Mouse (Mus musculus) kidney, embryonic 15.5 days (tissue): Measurements from ENCODE around the gene Sde2. TPM values are rescaled to one million over a fixed set of nuclear protein-coding genes. Genes with fewer than 3 reads are reported as not detected.
A peak's percentile ranks its signal among the peaks of the same experiment; 100 is the strongest.
"Not testable (repeated sequence)": the region's sequence is repeated elsewhere in the genome, so short reads cannot be mapped to it uniquely, and the experiment has no call there.

Experiments used
- ATAC-seq: fragments of 200-750 bp; cut with Nextera tagmentation; replicated peaks from 2 replicates; pipeline ENCODE4 v1.8.0; 2017; ENCODE audit warnings: moderate TSS enrichment; ENCODE audit not compliant: low FRiP score
- H3K27ac ChIP-seq: fragments of 300-500 bp; sonication (generic); 2 replicates; pipeline ENCODE4 v1.5.1; 2015; ENCODE audit warnings: mild to moderate bottlenecking, inconsistent platforms
- H3K27me3 ChIP-seq: fragments of 300-500 bp; sonication (generic); 2 replicates; pipeline ENCODE4 v1.6.1; 2015; ENCODE audit warnings: inconsistent platforms
- H3K36me3 ChIP-seq: fragments of 300-500 bp; sonication (generic); 2 replicates; pipeline ENCODE4 v1.6.1; 2015; ENCODE audit warnings: inconsistent platforms
- H3K4me1 ChIP-seq: fragments of 300-500 bp; sonication (generic); 2 replicates; pipeline ENCODE4 v1.6.1; 2015; ENCODE audit warnings: inconsistent platforms
- H3K4me2 ChIP-seq: fragments of 300-500 bp; sonication (generic); 2 replicates; pipeline ENCODE4 v1.6.1; 2015; ENCODE audit warnings: moderate library complexity, mild to moderate bottlenecking, inconsistent platforms
- H3K4me3 ChIP-seq: fragments of 300-500 bp; sonication (generic); replicated peaks from 2 replicates; pipeline ENCODE4 v1.5.1; 2015; ENCODE audit warnings: mild to moderate bottlenecking, inconsistent platforms
- H3K9ac ChIP-seq: fragments of 300-500 bp; sonication (generic); 2 replicates; pipeline ENCODE4 v1.6.1; 2015; ENCODE audit warnings: mild to moderate bottlenecking, inconsistent platforms
- H3K9me3 ChIP-seq: fragments of 300-500 bp; sonication (generic); replicated peaks from 2 replicates; pipeline ENCODE4 v1.6.1; 2016; ENCODE audit warnings: inconsistent platforms
- WGBS: fragments of 180-500 bp; shearing (Covaris S2); methylation state at CpG from one replicate; pipeline ENCODE4 v1.1.7; 2015; ENCODE audit warnings: mixed read lengths; 5-methylcytosine and 5-hydroxymethylcytosine counted together
- polyA plus RNA-seq: library from polyadenylated mRNA; unstranded; fragments of >200 nt; fragmentation: Nextera tagmentation; extraction: Ambion mirVana; gene quantifications from 2 replicates; pipeline ENCODE4 v1.2.1, GENCODE M21; 2015

Gene Sde2
- polyA plus RNA-seq, 1 experiment from 2014 or later, result 38.7 TPM

DNA sequence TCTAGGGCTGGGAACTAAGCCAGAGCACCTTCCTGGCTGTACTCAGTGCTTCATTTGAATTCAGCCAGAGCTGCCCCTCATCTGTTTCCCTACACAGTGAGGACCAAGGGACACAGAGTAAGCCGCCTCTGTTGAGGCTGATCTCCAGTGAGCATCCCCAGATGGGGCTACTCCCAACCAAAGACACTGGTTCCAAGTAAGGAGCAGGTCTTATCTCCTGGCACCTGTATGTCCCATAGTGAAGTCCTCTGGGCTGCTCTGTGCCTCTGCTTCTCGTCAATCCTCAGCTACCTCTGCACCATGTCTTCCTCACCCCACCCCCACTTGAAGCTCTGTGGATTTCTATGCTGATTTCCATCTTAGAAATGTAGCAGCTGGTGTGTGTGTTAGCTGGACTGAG, 32.9 kb upstream of the Sde2 start:
- peak overlapping the region; percentile 19; the same call in 1 of the 2 replicates for H3K27ac ChIP-seq
- no peak overlapping the region for H3K4me2 ChIP-seq
- no peaks in the 10 kb centered on the region for H3K36me3 ChIP-seq
- no peak overlapping the region for H3K9ac ChIP-seq
- H3K4me1 ChIP-seq, result peaks cover 16% of the 10 kb centered on the region
- WGBS, result 87% methylated on average over 2 of the region's 2 CpGs
- H3K4me3 ChIP-seq, result no peak overlapping the region
- no peak for ATAC-seq
- no peaks in the 10 kb centered on the region for H3K27me3 ChIP-seq
- no peaks in the 10 kb centered on the region for H3K9me3 ChIP-seq

DNA sequence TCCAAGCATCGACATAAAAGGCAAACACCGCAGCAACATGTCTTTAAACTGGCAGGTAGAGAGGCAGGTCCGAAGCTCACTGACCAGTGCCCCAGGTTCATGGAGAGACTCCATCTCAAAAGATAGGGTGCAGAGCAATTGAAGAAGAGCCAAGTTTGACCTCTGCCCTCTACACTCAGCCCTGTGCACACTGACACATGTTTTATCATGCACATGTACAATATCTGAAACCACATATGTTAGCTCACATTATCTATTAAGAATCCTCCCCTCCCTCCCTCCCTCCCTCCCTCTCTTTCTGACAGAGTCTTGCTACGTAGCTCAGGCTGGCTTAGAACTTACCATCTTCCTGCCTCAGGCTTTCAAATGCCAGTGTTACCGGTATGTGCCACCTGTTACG, 29.8 kb upstream of the Sde2 start:
- WGBS, result 87% methylated on average over 6 of the region's 6 CpGs
- peak; percentile 61; the same call in 1 of the 2 replicates for ATAC-seq

DNA sequence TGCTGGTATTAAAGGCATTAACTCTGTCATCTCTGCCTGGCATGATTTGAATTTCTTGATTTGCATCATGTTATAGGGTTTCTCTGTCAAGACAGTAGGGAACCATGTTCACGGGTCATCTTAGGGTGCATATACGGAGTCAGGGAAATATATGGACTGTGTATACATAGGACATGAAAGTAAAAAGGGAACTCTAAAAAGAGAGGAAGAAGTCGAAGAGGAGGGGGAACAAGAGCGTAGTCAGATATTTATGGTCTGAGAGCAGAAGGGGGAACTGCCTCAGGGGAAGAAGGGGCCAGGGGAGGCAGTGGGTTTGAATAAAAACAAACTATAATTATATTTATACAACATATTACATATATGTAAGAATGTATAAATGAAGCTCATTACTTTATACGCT, 28.7 kb upstream of the Sde2 start:
- H3K4me1 ChIP-seq, result 0 out of 2 replicates have a peak, but pooled peaks cover 7% of the 10 kb centered on the region
- H3K27ac ChIP-seq, result no peak overlapping the region
- H3K27me3 ChIP-seq, result 0 out of 2 replicates have a peak, but pooled peaks cover 3% of the 10 kb centered on the region
- no peak overlapping the region for H3K4me3 ChIP-seq
- 88% methylated on average over 5 of the region's 5 CpGs for WGBS
- H3K9ac ChIP-seq, result no peak overlapping the region
- no peak overlapping the region for H3K4me2 ChIP-seq
- H3K36me3 ChIP-seq, result no peaks in the 10 kb centered on the region
- ATAC-seq, result no peak
- no peaks in the 10 kb centered on the region for H3K9me3 ChIP-seq

More for the DNA sequence above, 29.8 kb upstream of the Sde2 start:
- H3K4me2 ChIP-seq, result no peak overlapping the region
- 0 out of 2 replicates have a peak, but pooled peaks cover 3% of the 10 kb centered on the region for H3K27me3 ChIP-seq
- no peaks in the 10 kb centered on the region for H3K36me3 ChIP-seq
- no peak overlapping the region for H3K4me3 ChIP-seq
- no peak overlapping the region for H3K9ac ChIP-seq
- no peak overlapping the region for H3K27ac ChIP-seq
- 0 out of 2 replicates have a peak, but pooled peaks cover 7% of the 10 kb centered on the region for H3K4me1 ChIP-seq
- no peaks in the 10 kb centered on the region for H3K9me3 ChIP-seq

DNA sequence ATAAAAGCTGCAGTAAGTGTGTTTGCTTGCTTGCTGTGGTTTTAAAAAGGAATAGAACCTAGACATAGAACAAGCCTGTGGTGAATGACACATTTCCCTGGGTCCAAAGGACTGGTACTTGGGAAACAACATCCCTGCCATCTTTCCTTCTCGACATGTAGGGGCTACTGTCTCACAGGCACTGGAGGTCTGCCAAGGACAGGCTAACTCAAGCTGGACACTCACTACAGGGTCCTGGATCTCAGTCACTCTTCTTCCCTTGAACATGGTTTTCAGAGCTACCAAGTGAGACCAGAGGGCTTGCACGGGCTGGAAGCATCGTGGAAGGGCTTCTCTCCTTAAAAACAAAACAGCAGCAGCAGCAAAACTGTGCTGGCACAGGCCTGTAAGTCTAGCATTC, 27.2 kb upstream of the Sde2 start:
- WGBS, result 76% methylated on average over 3 of the region's 3 CpGs
- Histone ChIP-seq H3K36me3 (no peaks in the 10 kb centered on the region), H3K4me1 (no peaks in the 10 kb centered on the region), H3K4me2 (no peak overlapping the region), H3K4me3 (no peak overlapping the region), H3K27me3 (0 out of 2 replicates have a peak, but pooled peaks cover 3% of the 10 kb centered on the region), H3K9me3 (no peaks in the 10 kb centered on the region), H3K27ac (no peak overlapping the region), H3K9ac (no peak overlapping the region)
- ATAC-seq, result no peak

DNA sequence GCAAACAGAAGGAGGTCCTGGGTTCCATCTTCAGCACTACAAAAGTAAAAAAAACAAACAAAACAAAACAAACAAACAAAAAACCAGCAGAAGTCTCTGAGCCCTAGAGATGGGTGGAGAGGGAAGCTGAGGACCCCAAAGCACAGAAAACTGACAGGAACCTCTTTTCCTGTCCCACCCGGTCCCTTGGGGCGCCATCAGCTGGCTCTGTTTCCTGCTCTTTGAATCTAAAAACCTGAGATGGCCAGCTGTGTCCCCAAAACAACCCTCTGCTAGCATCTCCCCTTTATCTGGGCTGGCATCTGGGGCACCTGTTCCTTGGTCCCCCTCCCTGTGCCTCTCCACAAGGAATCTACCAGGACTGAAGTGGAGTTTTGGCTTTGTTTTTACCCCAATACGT, 26.2 kb upstream of the Sde2 start:
- no peak overlapping the region for H3K4me2 ChIP-seq
- no peak for ATAC-seq
- H3K36me3 ChIP-seq, result no peaks in the 10 kb centered on the region
- no peak overlapping the region for H3K9ac ChIP-seq
- H3K9me3 ChIP-seq, result no peaks in the 10 kb centered on the region
- WGBS, result 71% methylated on average over 3 of the region's 3 CpGs
- H3K4me3 ChIP-seq, result no peak overlapping the region
- no peak overlapping the region for H3K27ac ChIP-seq
- 0 out of 2 replicates have a peak, but pooled peaks cover 2% of the 10 kb centered on the region for H3K4me1 ChIP-seq
- 0 out of 2 replicates have a peak, but pooled peaks cover 3% of the 10 kb centered on the region for H3K27me3 ChIP-seq

DNA sequence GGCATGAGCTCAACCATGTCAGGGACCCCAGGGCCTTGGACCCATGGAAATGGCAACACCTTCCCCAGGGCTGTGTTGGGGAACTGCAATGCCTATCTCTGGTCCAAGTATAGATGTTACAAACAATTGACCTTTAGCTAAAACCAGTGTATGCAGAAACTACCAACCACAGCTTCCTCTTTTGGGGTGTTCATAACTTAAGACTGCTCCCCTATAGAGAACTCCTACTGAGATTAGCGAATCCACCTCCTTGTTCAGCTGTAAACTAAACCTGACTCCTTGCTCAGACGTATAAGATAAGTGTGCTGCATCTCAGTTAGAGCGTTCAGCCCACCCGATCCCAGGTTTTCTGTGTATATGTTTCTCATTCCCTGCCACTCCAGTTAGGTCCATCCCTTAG, 24.3 kb upstream of the Sde2 start:
- WGBS, result 89% methylated on average over 4 of the region's 4 CpGs
- Histone ChIP-seq H3K27me3 (0 out of 2 replicates have a peak, but pooled peaks cover 3% of the 10 kb centered on the region), H3K36me3 (no peaks in the 10 kb centered on the region), H3K27ac (no peak overlapping the region), H3K4me2 (no peak overlapping the region), H3K9ac (no peak overlapping the region), H3K4me3 (no peak overlapping the region), H3K4me1 (peaks cover 16% of the 10 kb centered on the region), H3K9me3 (no peaks in the 10 kb centered on the region)
- no peak for ATAC-seq

DNA sequence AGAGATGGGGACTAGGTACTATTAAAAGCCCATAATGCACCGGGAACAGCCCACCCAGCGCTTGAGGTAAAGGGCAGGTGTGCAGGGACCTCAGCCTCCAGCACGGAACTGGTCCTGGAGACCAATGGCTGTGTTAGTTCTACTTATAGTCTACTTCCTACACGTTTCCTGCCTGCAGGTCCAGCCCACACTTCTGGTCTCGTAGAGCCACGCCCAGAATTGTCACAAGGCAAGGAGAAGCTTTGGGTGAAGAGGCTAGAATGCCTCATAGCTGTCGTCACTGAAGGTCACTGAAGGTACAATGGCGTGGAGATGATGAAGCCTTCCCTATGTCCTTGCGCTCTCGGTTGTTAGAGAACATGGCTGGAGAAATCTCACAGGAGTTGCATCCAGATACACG, 21.2 kb upstream of the Sde2 start:
- H3K4me1 ChIP-seq, result peaks cover 16% of the 10 kb centered on the region
- H3K4me3 ChIP-seq, result no peak overlapping the region
- WGBS, result 78% methylated on average over 11 of the region's 11 CpGs
- no peaks in the 10 kb centered on the region for H3K36me3 ChIP-seq
- 0 out of 2 replicates have a peak overlapping the region, but pooled peaks have one; percentile 22 for H3K27ac ChIP-seq
- ATAC-seq, result peak; percentile 33; the same call in 1 of the 2 replicates
- no peaks in the 10 kb centered on the region for H3K9me3 ChIP-seq
- no peak overlapping the region for H3K9ac ChIP-seq
- peak overlapping the region; percentile 40 for H3K4me2 ChIP-seq
- H3K27me3 ChIP-seq, result 0 out of 2 replicates have a peak, but pooled peaks cover 1% of the 10 kb centered on the region

DNA sequence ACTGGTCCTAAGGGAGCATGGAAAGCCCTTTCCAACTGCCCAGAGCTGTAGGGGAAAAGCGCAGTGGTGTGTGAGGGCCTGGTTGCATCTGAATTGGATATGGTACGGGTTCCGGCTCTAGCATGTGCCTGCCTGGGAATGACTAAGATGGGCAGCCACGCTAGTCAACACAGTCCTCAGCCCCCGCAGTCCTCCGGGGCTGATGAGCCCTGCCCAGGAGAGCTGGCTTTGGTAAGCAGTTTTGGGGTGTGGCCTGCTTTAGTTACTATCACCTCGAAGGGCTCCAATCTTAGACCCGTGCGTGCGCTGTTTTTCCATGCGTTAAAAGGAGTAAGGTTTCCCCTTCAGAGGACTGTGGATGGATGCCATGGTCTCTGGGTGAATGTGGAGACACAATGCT, 20.8 kb upstream of the Sde2 start:
- no peak overlapping the region for H3K4me3 ChIP-seq
- no peaks in the 10 kb centered on the region for H3K36me3 ChIP-seq
- no peak overlapping the region for H3K9ac ChIP-seq
- peaks cover 16% of the 10 kb centered on the region for H3K4me1 ChIP-seq
- ATAC-seq, result peak; percentile 22; the same call in 1 of the 2 replicates
- H3K27me3 ChIP-seq, result no peaks in the 10 kb centered on the region
- 60% methylated on average over 11 of the region's 11 CpGs for WGBS
- H3K4me2 ChIP-seq, result peak overlapping the region; percentile 40
- 0 out of 2 replicates have a peak overlapping the region, but pooled peaks have one; percentile 22 for H3K27ac ChIP-seq
- H3K9me3 ChIP-seq, result no peaks in the 10 kb centered on the region

DNA sequence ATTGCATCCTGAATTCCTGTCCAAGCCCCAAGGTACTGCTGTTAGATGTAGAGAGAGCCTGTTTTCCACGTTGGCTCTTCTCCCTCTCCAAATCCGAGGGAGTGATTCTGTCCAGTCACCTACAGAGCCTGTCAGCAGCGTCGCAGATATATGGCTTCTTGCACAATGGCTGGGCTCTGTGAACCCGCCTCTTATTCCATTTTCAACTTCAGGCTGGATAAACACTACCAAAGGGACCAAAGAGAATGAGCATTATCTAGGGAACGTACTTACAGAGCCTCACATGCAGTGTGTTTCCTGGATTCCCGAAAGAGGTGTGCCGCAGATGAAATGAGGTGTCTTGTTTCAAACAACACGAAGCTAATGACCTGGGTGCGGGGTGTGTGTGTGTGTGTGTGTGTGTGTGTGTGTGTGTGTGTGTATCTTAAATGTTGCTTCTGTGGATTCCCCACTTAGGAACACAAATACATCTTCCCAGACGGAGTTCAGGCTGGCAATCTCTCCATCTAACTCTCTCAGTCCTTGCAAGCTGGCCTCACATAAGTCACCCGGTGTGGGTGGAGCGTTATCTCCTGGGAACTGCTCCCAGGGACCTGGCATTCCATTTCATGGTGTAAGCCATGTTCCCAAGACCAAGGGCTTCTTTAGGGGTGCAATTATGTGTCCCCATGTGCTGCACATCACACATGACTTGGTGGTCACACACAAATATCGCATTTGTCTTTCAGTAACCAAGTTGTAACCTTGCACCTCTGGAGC, 20.2 kb upstream of the Sde2 start:
- no peak overlapping the region for H3K9ac ChIP-seq
- ATAC-seq, result 0 out of 2 replicates have a peak, but pooled peaks have one; percentile 12
- peak overlapping the region; percentile 40 for H3K4me2 ChIP-seq
- H3K27ac ChIP-seq, result 0 out of 2 replicates have a peak overlapping the region, but pooled peaks have one; percentile 22
- H3K27me3 ChIP-seq, result no peaks in the 10 kb centered on the region
- no peaks in the 10 kb centered on the region for H3K36me3 ChIP-seq
- no peak overlapping the region for H3K4me3 ChIP-seq
- no peaks in the 10 kb centered on the region for H3K9me3 ChIP-seq
- H3K4me1 ChIP-seq, result peaks cover 16% of the 10 kb centered on the region
- WGBS, result 26% methylated on average over 14 of the region's 14 CpGs

DNA sequence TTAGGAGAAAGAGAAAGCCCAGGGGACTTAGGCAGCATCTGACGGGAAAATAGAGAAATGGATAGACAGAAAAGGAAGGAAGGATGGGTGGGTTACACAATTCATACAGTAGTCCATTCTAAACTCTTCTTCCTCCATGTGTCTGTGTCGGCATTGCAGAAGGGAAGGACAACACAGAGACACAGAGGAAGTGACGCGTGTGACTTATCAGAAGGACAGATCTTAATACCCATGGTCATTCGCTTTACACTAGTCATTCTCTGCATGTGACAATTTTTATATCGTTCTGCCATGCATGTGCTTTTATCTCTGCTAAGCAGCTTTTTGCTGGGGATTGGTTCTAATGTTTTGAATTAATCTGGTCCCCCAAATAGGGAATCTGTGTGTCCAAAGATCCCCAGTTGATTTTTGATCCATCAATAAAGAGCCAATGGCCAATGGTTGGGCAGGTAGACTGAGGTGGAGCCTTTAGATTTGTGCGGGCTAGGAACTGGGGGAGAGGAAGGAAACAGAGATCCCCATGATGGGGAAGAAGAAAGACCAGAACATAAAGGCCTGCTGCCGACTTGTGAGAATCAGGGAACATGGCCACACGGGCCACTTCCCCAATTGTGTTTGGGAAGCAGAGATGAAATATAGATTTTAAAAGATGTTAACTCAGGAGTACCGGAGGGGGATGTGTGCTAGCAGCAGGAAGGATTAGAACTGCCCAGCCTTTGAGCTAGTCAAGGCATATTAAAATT, 15.5 kb upstream of the Sde2 start:
- Histone ChIP-seq H3K9ac (no peak overlapping the region), H3K9me3 (no peaks in the 10 kb centered on the region), H3K4me2 (no peak overlapping the region), H3K36me3 (no peaks in the 10 kb centered on the region), H3K27ac (no peak overlapping the region), H3K4me3 (no peak overlapping the region), H3K4me1 (peaks cover 15% of the 10 kb centered on the region), H3K27me3 (no peaks in the 10 kb centered on the region)
- no peak for ATAC-seq
- WGBS, result 84% methylated on average over 10 of the region's 10 CpGs

DNA sequence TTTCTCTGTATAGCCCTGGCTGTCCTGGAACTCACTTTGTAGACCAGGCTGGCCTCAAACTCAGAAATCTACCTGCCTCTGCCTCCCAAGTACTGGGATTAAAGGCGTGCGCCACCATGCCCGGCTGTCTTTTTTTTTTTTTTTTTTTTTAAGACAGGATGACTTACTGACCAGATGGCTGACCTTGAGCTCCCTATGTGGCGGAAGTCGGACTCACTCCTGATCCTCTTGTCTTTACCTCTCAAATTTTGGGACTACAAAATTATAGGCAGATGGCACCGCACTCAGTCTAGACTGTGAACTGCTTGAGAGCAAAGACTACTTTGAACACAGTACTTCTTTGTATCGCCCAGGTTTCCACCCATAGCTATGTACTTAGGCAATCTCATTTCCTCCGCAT, 14.5 kb upstream of the Sde2 start:
- not testable (repeated sequence) for H3K9me3 ChIP-seq, H3K27me3 ChIP-seq, H3K4me3 ChIP-seq, H3K36me3 ChIP-seq, H3K9ac ChIP-seq, H3K4me1 ChIP-seq, H3K4me2 ChIP-seq, H3K27ac ChIP-seq, ATAC-seq
- WGBS, result 90% methylated on average over 8 of the region's 8 CpGs

DNA sequence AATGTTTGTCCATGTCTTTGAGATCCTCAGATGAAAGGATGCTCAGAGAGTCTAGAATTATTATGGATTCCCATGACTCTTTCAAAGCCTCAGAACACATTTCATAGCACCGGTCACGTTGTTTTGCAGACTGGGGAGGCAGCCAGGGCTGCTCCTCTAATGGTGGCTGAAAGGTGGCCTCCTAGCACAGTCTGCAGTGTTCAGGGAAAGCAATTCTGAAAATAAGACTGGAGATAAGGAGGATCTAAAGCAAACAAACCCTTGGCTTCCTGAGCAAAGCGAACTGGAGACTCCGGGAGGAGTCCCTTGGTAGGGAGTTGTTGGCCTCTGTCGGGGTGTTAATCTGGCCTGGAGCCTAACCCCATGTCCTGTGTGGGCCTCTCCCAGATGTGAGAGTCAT, 13.7 kb upstream of the Sde2 start:
- ATAC-seq, result no peak
- no peaks in the 10 kb centered on the region for H3K9me3 ChIP-seq
- H3K27ac ChIP-seq, result no peak overlapping the region
- H3K4me1 ChIP-seq, result peaks cover 9% of the 10 kb centered on the region
- no peaks in the 10 kb centered on the region for H3K27me3 ChIP-seq
- no peak overlapping the region for H3K4me3 ChIP-seq
- WGBS, result 58% methylated on average over 5 of the region's 5 CpGs
- H3K4me2 ChIP-seq, result no peak overlapping the region
- H3K36me3 ChIP-seq, result no peaks in the 10 kb centered on the region
- no peak overlapping the region for H3K9ac ChIP-seq
